Mouse (Mus musculus): ENCODE measurements around the gene H2afx.
"Not testable (repeated sequence)": the region's sequence is repeated elsewhere in the genome, so short reads cannot be mapped to it uniquely, and the experiment has no call there.

DNA sequence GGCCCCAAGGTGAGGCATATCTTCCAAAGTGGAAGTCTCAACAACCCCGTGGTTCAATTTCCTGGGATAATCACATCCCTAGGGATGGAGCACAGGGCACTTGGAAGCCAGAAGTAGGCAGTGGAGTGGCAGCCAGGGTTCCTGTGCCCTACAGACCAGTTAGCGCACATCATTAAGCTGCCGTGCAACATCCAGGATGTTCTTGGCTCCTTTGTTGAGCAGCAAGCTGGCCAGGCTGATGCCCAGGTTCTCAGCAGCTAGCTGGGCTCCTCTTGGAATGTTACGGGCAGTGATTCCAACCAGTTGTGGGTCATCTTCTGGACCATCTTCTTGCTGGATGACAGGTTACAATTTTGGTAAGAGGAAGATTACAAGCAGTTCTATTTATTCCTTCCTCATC is 2.0 kb downstream of the H2afx start:
- TF ChIP-seq EP300 (optimal IDR thresholded peaks at IDR 0.05); CTCF (IDR thresholded peaks at IDR 0.05; ENCODE audit: low read depth): not testable (repeated sequence)

Data from stomach, postnatal 0 days (tissue).